Mouse (Mus musculus) cerebellum, adult 2 months (tissue): ENCODE measurements around the gene Pml.

Source experiments
- CTCF ChIP-seq: fragments of 200-500 bp; IDR thresholded peaks from 2 replicates; pipeline ENCODE4 v1.5.1; 2011; ENCODE audit warnings: low read depth, mild to moderate bottlenecking, control low read depth, low read length, moderate library complexity, borderline replicate concordance; ENCODE audit not compliant: insufficient read depth
- POLR2A ChIP-seq: fragments of 200-500 bp; IDR thresholded peaks from 2 replicates; pipeline ENCODE4 v1.6.1; 2011; ENCODE audit warnings: low read length, control low read depth, borderline replicate concordance; ENCODE audit not compliant: insufficient read depth

- TF ChIP-seq CTCF (no peak), POLR2A (no peak)
These were observed 28.7 kb upstream of the Pml start for GRCm38 (mm10) chr9:58278313-58278712.
